Mouse (Mus musculus): Measurements from ENCODE around the gene Mroh2a.
"Not testable (repeated sequence)": the region's sequence is repeated elsewhere in the genome, so short reads cannot be mapped to it uniquely, and the experiment has no call there.

The Mroh2a gene

DNA sequence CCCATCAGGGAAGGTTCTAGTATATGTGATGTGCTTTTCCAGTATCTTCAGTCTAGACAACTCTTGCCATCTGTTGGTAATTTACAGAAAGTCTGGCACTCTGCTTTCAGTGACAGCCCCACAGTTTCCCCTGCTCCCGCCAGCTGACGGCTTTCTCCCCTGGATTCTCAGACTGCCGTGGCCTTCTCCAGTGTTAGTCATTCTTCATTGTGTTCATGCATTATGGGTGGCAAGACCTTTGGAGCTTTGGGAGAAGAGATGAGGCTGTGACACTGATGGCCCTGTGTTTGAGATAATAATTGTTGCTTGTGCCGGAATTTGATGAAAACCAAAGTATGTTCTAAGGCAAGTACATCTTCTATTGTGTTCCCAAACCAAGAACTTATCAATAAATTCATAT lies 8.2 kb upstream of the Mroh2a start:
- no peak for DNase-seq (ENCODE audit: low spot score)

DNA sequence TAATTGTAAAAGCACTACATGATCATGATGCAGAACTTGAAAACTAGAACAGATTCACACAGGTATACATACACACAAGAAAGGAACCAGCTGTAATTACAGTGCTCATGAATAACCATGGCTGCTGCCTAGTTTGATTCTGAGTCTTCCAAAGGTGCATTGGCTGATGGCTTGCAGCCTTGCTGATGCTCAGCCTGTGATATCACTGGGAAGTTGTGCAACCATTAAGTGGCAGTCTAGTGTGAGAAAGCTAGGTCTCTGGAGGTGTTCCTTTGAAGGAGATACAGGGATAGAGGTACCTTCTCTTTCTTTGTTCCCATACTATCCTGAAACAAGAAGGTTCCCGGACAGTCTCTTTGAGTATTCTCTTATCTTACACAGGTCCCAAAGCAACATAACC lies 7.7 kb upstream of the Mroh2a start:
- DNase-seq (ENCODE audit: low spot score): no peak

DNA sequence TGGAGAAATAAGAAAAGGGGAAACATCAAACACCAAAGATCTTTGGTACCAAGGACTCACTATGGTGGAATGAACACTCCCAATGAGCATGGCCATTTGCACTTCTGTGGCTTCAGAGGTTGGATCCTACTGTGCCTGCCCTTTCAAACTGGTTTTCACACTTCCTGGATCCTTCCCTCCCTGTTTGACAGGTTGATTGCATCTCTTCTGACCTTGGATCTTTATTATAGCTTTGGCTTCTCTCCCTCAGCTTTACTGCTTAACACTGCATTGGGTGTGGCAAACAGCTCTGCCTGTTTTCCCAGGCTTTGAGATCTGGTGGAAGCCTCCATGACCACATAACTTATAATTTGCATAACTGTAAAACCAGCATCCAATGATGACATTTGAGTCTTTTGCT lies 6.5 kb upstream of the Mroh2a start:
- no peak for DNase-seq (ENCODE audit: low spot score)

DNA sequence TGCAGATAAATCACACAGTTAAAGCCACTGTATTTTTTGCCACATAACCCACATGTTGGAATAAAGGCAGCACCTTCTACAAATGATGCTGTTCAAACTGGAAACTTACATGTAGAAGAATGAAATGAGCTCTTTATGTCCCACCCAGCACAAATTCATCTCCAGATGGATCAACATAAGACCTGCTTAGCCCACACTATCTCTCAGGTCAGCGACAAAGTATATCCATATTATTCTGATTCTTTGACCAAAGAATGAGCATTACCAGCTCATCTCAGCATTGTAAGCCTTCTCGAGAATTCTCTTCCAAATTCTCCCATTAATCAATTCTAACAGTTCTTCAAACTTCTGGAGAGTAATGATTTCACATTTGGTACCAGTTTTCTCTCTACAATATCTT lies 4.6 kb upstream of the Mroh2a start:
- DNase-seq (ENCODE audit: low spot score): no peak

DNA sequence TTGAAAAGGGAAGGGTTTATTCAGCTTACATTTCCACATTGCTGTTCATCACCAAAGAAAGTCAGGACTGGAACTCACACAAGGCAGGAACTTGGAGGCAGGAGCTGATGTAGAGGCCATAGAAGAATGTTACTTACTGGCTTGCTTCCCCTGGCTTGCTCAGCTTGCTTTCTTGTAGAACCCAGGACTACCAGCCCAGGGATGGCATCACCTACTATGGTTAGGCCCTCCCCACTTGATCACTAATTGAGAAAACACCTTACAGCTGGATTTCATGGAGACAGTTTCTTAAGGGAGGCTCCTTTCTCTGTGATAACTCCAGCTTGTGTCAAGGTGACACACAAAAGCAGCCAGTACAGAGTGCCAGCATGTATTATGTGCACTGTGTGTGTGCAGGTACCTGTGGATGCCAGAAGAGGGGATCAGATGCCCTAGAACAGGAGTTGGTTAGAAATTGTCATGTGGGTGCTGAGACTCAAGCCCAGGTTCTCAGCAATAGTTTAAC lies 3.7 kb upstream of the Mroh2a start:
- DNase-seq (ENCODE audit: low spot score): not testable (repeated sequence)

DNA sequence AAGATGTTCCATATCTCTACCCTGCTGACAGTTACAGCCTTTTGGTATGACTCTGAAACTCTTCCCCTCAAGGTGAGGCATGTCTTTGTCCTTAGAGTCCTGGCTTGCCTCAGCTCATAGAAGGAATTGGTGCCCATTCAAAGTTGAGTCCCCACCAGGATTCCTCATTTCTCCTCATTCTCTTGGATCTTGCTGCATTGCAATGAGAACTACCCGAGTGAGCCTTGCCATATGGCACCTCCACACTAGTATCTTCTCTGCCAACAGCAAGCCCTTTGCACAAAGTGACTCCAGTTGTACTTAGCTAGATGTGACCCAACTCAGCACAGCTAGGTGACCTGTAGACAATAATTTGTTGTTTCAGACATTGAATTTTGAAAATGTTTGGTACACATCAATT lies 3.2 kb upstream of the Mroh2a start:
- no peak for DNase-seq (ENCODE audit: low spot score)

DNA sequence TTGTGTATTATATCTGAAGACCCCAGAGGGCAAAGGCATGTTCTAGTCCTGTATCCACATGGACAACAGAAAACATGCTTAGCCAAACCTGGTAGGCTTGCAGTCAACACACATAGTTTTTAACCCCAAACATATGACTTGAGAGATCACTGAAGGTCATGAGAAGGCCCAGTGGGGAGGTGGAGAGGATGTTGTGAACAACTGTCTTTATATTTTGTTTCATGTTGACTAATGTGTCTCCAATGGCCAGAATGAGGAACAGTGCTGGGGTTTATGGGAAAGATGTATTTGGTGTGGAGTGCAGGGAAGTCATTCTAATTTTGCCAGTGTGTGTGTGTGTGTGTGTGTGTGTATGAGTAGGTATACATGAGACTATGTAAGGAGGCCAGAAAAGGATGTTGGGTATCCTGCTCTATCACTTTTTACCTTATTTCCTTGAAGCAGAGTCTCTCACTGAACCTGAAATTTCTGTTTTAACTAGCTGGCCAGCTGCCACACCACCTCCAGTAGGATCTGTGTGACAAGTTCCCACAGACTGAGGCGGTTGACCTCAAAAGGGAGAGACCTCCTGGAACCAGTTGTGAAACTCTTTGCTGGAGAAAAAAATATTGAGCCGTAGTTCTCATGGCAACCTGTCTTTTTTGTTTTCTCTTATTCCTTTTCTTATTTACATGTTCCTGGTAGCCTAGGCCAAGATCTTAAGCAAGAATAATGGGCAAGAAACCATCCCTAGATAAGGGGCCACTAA lies 2.6 kb upstream of the Mroh2a start:
- DNase-seq (ENCODE audit: low spot score): no peak

DNA sequence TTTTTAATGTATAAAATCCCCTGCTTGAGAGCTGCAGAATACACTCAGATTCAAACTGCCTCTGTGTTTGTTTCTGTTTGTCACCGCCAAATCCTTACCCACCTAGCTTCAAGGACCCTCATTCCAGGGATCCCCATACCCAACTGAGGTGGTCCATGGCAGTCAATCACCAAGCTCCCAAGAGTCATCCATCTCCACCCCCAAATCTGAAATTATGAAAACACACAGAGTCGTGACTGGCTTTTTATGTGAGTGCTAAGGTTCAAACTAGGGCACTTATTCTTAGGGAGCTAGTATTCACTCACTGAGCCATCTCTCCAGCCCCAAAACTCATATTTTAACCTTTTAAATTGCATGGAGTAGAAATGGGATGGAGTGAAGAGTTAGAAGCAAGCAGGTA lies 1.5 kb upstream of the Mroh2a start:
- not testable (repeated sequence) for DNase-seq (ENCODE audit: low spot score)

DNA sequence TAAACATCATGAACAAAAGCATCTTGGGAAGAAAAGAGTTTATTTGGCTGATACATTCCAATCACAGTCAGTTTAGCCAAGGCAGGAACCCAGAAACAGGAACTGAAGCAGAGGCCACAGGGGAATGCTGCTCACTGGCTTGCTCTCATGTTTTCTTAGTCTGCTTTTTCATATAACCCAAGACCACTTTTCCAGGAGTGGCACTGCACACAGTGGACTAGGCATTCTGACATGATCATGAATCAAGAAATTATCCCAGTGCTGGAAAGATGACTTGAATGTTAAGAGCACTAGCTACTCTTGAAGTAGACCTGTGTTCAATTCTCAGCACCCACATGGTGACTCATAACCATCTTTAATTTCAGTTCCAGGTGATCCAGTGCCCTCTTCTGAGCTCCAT lies 1.0 kb upstream of the Mroh2a start:
- DNase-seq (ENCODE audit: low spot score): no peak

DNA sequence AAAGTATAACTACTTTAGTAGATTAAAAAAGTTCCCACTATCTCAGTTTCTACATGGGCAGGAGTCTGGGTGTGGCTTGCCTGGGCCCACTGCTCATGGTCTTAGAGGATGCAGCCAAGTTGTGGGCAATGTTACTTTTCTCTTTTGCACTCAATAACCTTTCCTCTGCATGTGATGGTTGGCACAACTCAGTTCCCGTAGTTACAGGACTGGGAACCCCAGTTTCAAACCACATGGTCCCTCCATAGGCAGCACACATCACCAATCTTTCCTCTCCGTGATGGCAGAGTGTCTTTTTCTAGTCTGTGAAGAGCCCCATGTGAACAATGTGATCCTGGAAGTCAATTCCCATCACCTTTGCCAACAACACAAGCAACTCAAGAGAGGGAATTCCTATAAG lies 696 bp downstream of the Mroh2a start:
- no peak for DNase-seq (ENCODE audit: low spot score)

DNA sequence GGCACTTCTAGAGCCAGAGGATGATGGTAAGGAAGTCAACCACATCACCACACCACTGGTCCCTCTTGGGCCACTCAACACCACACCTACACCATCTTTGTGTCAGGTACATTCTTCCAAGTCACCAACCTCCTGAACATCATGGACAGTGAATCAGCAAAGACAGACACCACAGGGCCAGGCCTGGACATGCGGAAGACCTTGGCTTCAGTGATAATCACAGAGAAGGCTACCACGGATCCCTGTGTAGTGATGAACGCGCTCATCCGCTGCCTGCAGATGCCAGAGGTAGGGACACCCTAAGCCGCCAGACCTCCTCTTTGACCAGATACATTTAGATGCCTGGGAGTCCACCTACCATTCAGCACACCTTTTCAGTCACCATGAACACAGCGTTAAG lies 1.3 kb downstream of the Mroh2a start:
- no peak for DNase-seq (ENCODE audit: low spot score)

DNA sequence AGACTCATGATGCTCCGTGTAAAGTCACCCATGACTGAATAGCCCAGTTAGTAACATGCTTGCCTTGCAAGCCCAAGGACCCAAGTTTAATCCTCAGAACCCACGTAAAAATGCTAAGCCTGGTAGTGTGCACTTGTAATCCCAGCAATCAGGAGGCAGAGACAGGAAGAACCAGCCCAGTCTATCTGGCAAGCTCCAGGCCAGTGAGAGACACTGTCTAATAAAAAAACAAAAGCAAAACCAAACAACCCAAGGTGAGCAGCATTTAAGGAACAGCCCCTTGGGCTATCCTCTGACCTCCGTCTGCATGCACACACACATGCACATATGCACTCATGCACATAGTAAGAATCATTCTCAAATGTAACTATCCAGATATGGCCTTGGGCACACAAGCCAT lies 2.8 kb downstream of the Mroh2a start:
- no peak for DNase-seq (ENCODE audit: low spot score)

DNA sequence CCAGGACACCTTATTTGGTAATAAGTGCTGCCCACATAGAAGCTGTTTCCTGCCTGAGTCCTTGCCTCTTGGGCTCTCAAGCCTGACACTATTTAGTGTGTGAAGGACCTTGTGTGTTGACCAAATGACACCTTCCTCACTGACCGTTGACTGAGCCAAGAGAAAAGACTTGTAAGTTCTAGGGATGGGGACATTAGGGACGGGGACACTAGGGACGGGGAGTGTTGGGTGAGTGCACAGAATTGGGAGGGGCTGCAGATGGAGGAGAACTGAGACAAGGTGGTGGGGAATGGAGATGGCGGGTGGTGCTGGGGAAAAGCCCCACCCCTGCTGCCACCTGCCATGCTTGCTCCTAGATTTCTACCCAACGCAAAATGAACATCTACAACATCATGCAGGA lies 3.2 kb downstream of the Mroh2a start:
- DNase-seq (ENCODE audit: low spot score): no peak

DNA sequence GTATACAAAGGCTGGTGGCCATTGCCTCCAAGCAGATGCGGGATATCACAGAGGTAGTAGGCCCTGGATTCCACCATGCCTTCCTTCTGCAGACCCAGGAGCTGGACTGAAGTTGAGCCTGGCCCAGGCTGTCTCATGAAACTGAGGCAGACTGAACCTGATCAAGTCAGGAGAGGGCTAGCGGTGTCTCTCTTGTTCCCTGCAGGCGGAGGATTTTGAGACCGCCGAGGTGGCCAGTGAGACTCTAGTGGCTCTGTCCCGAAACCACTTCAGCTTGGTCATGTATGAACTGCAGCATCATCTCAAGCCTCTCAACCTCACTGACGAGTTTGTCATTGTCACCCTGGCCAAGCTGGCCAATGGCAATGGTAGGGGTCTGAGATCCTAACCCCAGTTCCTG lies 3.6 kb downstream of the Mroh2a start:
- DNase-seq (ENCODE audit: low spot score): no peak

DNA sequence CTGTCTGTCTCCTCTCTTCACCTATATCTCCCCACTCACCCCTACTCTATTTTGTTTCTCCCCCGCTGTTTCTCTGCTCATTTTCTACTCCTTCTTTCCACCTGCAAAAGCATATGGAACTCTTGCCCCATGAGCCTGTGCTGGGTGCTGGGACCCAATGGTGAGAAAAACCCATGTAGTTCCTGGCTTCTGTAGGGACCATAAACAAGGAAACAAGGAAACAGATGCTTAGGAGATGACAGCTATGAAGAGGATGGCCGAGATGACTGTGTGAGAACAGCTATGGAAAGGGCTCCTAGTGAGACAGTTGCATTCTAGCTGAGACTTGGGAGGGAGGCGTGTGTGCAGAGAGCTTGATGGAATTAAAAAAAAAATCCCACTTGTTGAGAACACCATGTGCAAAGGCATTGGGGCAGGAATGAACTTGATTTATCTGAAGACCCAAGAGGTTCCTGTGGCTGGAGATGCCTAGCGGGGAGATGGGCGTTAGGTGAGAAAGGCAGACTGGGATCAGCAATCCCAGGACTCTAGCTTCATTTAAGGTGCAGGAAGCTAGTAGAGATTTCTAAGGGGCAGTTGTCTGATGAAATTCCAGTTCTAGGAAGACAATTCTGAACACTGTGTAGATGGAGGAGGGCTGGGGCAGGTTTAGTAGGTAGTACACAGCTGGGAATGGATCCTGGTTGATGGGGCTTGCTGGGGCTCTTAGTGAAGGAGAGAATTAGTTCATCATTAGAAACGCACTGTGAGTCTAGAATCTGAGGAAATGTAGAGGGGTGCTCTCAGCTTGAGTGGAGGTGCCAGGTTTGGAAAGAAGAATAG lies 4.4 kb downstream of the Mroh2a start:
- no peak for DNase-seq (ENCODE audit: low spot score)

DNA sequence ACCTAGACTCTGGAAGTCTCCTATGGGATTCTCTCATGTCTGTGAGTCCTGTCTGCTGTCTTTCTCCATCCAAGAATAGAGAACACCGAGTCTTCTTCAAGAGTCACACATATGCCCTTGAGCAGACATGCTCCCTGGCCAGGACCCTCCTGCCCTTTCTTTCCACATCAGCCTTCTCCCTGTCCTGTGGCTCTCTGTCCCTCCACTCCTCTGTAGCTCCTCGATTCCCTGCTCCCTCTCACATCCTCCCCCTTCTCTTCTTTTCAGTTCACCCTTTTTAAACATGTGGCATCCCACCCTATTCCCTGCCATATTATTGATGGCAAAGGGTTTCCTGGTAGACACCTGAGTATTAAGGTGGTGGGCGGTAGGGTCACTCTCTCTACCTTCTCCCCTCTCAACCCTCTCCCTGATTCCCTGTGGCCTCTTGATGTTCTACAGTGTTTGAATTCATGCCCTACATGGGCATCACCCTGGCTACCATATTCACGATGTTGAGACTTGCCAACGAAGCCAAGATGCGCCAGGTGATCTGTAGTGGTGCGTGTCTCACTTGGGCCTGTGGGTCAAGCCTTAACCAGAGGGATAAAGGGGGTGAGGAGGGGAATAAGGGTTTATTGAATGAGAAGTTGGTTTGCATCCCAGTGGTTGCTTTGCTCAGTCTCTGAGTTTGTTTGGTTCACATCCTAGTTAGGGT lies 5.2 kb downstream of the Mroh2a start:
- DNase-seq (ENCODE audit: low spot score): no peak

DNA sequence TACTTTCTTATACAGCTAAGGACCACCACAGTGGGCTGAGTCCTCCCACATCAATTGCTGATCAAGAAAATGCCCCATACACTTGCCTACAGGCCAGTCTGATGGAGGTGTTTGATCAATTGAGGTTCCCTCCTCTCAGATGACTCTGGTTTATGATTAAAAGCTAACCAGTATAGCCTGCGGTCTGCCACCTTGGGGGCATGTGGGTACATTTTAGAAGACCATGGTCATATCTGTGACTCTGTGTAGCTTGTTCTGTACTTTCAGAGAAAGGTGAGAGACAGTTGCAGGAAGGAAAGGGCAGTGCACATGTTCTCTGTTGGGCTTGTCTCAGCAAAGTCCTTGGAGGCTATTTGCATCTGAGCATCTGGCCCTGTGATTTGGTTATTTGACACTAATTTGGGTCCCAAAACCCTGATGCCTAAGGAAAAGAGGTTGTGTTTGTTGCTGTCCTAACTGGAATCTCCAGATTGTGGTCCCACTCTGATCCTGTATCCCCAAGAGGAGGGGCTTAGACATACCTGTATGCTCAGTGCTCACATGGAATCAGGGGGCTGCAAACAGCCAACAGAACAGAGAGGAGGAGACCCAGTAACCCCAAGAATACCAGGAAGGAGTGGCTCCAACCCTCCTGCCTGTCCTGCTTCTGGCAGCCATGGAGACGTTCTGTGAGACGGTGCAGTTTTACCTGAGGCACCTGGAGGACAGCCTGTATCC lies 6.0 kb downstream of the Mroh2a start:
- no peak for DNase-seq (ENCODE audit: low spot score)

DNA sequence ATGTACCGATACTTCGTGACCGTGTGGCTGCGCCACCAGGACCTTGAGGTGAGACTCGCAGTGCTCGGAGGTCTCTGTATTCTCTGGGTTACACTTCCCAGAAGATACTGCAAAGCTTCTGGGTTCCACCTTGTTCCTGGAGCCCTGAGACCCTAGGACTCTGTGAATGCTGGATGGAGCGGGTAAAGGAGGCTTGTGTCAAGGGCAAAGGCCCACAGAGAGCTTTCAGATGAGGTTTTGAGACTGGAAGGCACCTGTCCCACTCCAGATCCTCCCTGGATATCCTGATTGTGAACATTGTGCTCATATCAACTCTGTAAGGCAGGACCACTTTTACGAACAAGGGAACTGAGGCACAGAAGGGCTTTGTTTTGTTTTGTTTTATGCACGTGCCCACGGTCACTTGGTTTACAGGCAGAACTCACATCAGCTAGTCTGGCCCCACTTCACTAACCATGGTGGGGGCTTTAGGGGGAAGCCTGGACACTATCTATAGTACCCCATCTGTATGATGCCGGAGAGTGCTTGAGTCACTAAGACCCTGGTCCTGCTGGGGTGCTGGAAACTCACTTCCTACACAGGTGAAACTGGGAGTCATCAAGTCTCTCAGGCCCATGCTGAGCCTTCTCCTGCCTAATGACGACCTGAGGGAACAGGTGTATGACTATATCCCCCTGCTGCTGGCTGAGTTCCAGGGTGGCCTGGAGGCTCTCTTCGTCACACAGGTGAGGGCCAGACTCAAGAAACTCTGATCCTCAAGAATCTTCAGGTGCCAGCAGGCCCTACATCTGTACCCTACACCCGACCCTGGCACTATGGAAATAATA lies 6.8 kb downstream of the Mroh2a start:
- DNase-seq (ENCODE audit: low spot score): no peak

DNA sequence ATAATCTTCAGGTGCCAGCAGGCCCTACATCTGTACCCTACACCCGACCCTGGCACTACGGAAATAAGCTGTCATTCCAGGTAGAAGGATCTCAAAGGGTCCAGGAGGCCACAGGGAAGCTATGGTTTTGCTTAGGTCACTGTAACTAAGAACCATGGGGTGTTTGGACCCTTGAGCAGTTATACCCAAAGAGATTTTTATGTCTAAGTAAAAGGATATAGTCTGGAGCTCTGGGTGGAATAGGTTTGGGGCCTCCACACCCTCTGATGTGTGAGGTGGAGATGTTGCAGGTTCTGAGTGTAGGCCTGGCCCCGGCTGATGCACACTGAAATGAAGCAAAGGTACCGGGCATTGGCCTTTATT lies 7.4 kb downstream of the Mroh2a start:
- DNase-seq (ENCODE audit: low spot score): no peak

DNA sequence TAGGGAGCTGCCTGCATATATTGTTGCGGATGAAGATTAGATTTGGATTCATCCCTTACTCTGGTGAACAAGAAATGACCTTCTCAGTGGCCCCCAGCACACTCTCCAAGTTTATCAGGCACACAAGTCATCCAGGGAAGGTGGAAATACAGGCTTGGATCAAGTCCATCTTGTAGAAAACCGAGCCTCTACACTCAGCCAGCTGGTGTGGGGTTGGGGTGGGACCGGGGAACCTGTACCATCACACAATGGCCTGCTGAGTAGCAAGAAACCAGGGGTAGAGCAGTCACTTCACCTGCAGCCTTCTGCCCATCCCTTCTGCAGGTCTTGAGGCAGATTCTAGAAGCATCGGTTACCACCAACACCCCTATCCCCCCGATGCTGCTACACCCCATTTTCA lies 7.9 kb downstream of the Mroh2a start:
- no peak for DNase-seq (ENCODE audit: low spot score)
